Mouse (Mus musculus): ENCODE data around the gene Hps4.

DNA sequence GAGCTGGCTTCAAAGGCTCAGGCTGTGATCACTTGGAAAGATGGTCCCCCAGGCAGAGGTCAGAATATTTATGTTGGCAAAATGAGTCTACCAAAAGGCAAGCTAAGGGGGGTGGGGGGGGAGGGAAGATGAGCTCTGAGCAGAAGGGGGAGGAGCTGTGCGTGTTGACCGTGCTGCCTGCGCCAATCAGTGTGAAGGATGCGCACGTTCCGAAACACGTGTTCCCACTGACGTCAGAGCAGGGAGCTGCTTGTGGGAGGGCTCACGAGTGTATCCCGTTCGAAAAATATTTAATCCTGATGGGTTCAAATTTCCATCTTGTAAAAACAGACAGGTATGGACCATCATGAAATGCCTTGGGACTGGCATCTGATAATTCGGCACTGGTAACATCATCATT, 76.7 kb downstream of the Hps4 start:
- TF ChIP-seq CTCF (IDR thresholded peaks at IDR 0.05; ENCODE audit: low read depth) (no peak), EP300 (IDR thresholded peaks at IDR 0.05; ENCODE audit: low read depth) (no peak)

Data from heart, postnatal 0 days (tissue).